Mouse (Mus musculus) neural tube, embryonic 12.5 days (tissue): ENCODE data around the gene Mfsd6l. TPM values are rescaled to one million over a fixed set of nuclear protein-coding genes. Genes with fewer than 3 reads are reported as not detected.

Experiments used
- ATAC-seq: fragments of 200-750 bp; cut with Nextera tagmentation; 2 replicates; pipeline ENCODE4 v1.8.0; 2017; ENCODE audit warnings: low read depth, mild to moderate bottlenecking, moderate TSS enrichment, moderate library complexity; ENCODE audit not compliant: low FRiP score
- H3K27ac ChIP-seq: fragments of 300-500 bp; sonication (generic); 2 replicates; pipeline ENCODE4 v1.5.1; 2016
- H3K27me3 ChIP-seq: fragments of 300-500 bp; sonication (generic); replicated peaks from 2 replicates; pipeline ENCODE4 v1.6.1; 2016; ENCODE audit warnings: mild to moderate bottlenecking
- H3K36me3 ChIP-seq: fragments of 300-500 bp; sonication (generic); 2 replicates; pipeline ENCODE4 v1.6.1; 2016; ENCODE audit warnings: mild to moderate bottlenecking
- H3K4me1 ChIP-seq: fragments of 300-500 bp; sonication (generic); 2 replicates; pipeline ENCODE4 v1.6.1; 2016
- H3K4me2 ChIP-seq: fragments of 300-500 bp; sonication (generic); replicated peaks from 2 replicates; pipeline ENCODE4 v1.6.1; 2016; ENCODE audit warnings: mild to moderate bottlenecking
- H3K4me3 ChIP-seq: fragments of 300-500 bp; sonication (generic); 2 replicates; pipeline ENCODE4 v1.5.1; 2016
- H3K9ac ChIP-seq: fragments of 300-500 bp; sonication (generic); 2 replicates; pipeline ENCODE4 v1.6.1; 2016; ENCODE audit warnings: mild to moderate bottlenecking
- H3K9me3 ChIP-seq: fragments of 300-500 bp; sonication (generic); 2 replicates; pipeline ENCODE4 v1.6.1; 2016; ENCODE audit warnings: mild to moderate bottlenecking
- WGBS: fragments of 180-500 bp; shearing (Covaris S2); methylation state at CpG from one replicate; pipeline ENCODE4 v1.1.7; 2016; 5-methylcytosine and 5-hydroxymethylcytosine counted together
- polyA plus RNA-seq: library from polyadenylated mRNA; unstranded; fragments of >200 nt; fragmentation: Nextera tagmentation; extraction: Ambion mirVana; gene quantifications from 2 replicates; pipeline ENCODE4 v1.2.1, GENCODE M21; 2016

The Mfsd6l gene
- polyA plus RNA-seq, 1 experiment from 2014 or later, result not detected

GRCm38 (mm10) chr11:68561957-68562950, 6.3 kb downstream of the Mfsd6l start:
- no peaks in the 10 kb centered on the region for H3K9me3 ChIP-seq
- no peak overlapping the region for H3K4me3 ChIP-seq
- no peak overlapping the region for H3K9ac ChIP-seq
- no peak overlapping the region for H3K27ac ChIP-seq
- H3K4me2 ChIP-seq, result no peak overlapping the region
- WGBS, result 82% methylated on average over 11 of the region's 11 CpGs
- no peak for ATAC-seq
- no peaks in the 10 kb centered on the region; the same call in none of the 2 replicates for H3K27me3 ChIP-seq
- H3K4me1 ChIP-seq, result peaks cover 4% of the 10 kb centered on the region; the same call in 1 of the 2 replicates
- no peaks in the 10 kb centered on the region for H3K36me3 ChIP-seq

GRCm38 (mm10) chr11:68564356-68565031, 8.5 kb downstream of the Mfsd6l start:
- no peaks in the 10 kb centered on the region; the same call in 1 of the 2 replicates for H3K27me3 ChIP-seq
- H3K4me1 ChIP-seq, result peaks cover 4% of the 10 kb centered on the region; the same call in 1 of the 2 replicates
- WGBS, result 82% methylated on average over 13 of the region's 13 CpGs
- ATAC-seq, result no peak
- no peak overlapping the region for H3K9ac ChIP-seq
- H3K36me3 ChIP-seq, result no peaks in the 10 kb centered on the region
- no peak overlapping the region for H3K4me2 ChIP-seq
- H3K9me3 ChIP-seq, result no peaks in the 10 kb centered on the region
- no peak overlapping the region for H3K27ac ChIP-seq
- no peak overlapping the region for H3K4me3 ChIP-seq

- no peak overlapping the region for H3K4me3 ChIP-seq
- ATAC-seq, result no peak
- H3K4me1 ChIP-seq, result peaks cover 4% of the 10 kb centered on the region; the same call in 1 of the 2 replicates
- H3K36me3 ChIP-seq, result no peaks in the 10 kb centered on the region
- no peaks in the 10 kb centered on the region; the same call in 1 of the 2 replicates for H3K27me3 ChIP-seq
- WGBS, result 89% methylated on average over 3 of the region's 3 CpGs
- no peak overlapping the region for H3K4me2 ChIP-seq
- no peaks in the 10 kb centered on the region for H3K9me3 ChIP-seq
- H3K9ac ChIP-seq, result no peak overlapping the region
- H3K27ac ChIP-seq, result no peak overlapping the region
Measured at GRCm38 (mm10) chr11:68565032-68565429, 9.0 kb downstream of the Mfsd6l start.

- 19% methylated on average over 17 of the region's 17 CpGs for WGBS
- no peak overlapping the region for H3K27ac ChIP-seq
- H3K36me3 ChIP-seq, result no peaks in the 10 kb centered on the region
- peak overlapping the region; percentile 26 for H3K4me3 ChIP-seq
- H3K27me3 ChIP-seq, result no peaks in the 10 kb centered on the region; the same call in 1 of the 2 replicates
- peaks cover 4% of the 10 kb centered on the region; the same call in 1 of the 2 replicates for H3K4me1 ChIP-seq
- no peaks in the 10 kb centered on the region for H3K9me3 ChIP-seq
- 0 out of 2 replicates have a peak overlapping the region, but pooled peaks have one; percentile 40 for H3K9ac ChIP-seq
- no peak for ATAC-seq
- peak overlapping the region; percentile 60 for H3K4me2 ChIP-seq
Measured at GRCm38 (mm10) chr11:68566447-68567059, 10.6 kb downstream of the Mfsd6l start.

- peaks cover 4% of the 10 kb centered on the region; the same call in 1 of the 2 replicates for H3K4me1 ChIP-seq
- 84% methylated on average over 5 of the region's 5 CpGs for WGBS
- no peak overlapping the region for H3K4me2 ChIP-seq
- ATAC-seq, result no peak
- H3K9me3 ChIP-seq, result no peaks in the 10 kb centered on the region
- no peak overlapping the region for H3K9ac ChIP-seq
- H3K4me3 ChIP-seq, result no peak overlapping the region
- H3K36me3 ChIP-seq, result no peaks in the 10 kb centered on the region
- no peak overlapping the region for H3K27ac ChIP-seq
- H3K27me3 ChIP-seq, result no peaks in the 10 kb centered on the region; the same call in 1 of the 2 replicates
Measured at GRCm38 (mm10) chr11:68570861-68571260, 14.9 kb downstream of the Mfsd6l start.

GRCm38 (mm10) chr11:68577076-68577475, 21.1 kb downstream of the Mfsd6l start:
- H3K9me3 ChIP-seq, result no peaks in the 10 kb centered on the region
- no peak overlapping the region for H3K9ac ChIP-seq
- no peak overlapping the region for H3K4me3 ChIP-seq
- H3K36me3 ChIP-seq, result no peaks in the 10 kb centered on the region
- peaks cover 7% of the 10 kb centered on the region; the same call in 1 of the 2 replicates for H3K4me1 ChIP-seq
- no peaks in the 10 kb centered on the region for H3K27me3 ChIP-seq
- H3K27ac ChIP-seq, result no peak overlapping the region
- no peak overlapping the region for H3K4me2 ChIP-seq
- WGBS, result 93% methylated on average over 1 of the region's 1 CpGs
- ATAC-seq, result no peak

- 0 out of 2 replicates have a peak overlapping the region, but pooled peaks have one; percentile 4 for H3K4me2 ChIP-seq
- H3K9me3 ChIP-seq, result no peaks in the 10 kb centered on the region
- H3K4me3 ChIP-seq, result no peak overlapping the region
- peaks cover 7% of the 10 kb centered on the region; the same call in 1 of the 2 replicates for H3K4me1 ChIP-seq
- no peaks in the 10 kb centered on the region for H3K27me3 ChIP-seq
- H3K9ac ChIP-seq, result no peak overlapping the region
- H3K36me3 ChIP-seq, result no peaks in the 10 kb centered on the region
- ATAC-seq, result 0 out of 2 replicates have a peak, but pooled peaks have one; percentile 21
- no peak overlapping the region for H3K27ac ChIP-seq
- 35% methylated on average over 9 of the region's 9 CpGs for WGBS
Measured at GRCm38 (mm10) chr11:68579462-68579881, 23.5 kb downstream of the Mfsd6l start.

- WGBS, result 45% methylated on average over 6 of the region's 6 CpGs
- ATAC-seq, result no peak
- Histone ChIP-seq H3K36me3 (no peaks in the 10 kb centered on the region), H3K27ac (no peak overlapping the region), H3K27me3 (no peaks in the 10 kb centered on the region), H3K4me2 (no peak overlapping the region), H3K9me3 (no peaks in the 10 kb centered on the region), H3K4me1 (peaks cover 7% of the 10 kb centered on the region; the same call in 1 of the 2 replicates), H3K9ac (no peak overlapping the region), H3K4me3 (no peak overlapping the region)
Measured at GRCm38 (mm10) chr11:68580566-68580965, 24.6 kb downstream of the Mfsd6l start.

- Histone ChIP-seq H3K27me3 (no peaks in the 10 kb centered on the region), H3K4me2 (no peak overlapping the region), H3K9ac (no peak overlapping the region), H3K27ac (no peak overlapping the region), H3K4me1 (peaks cover 7% of the 10 kb centered on the region; the same call in 1 of the 2 replicates), H3K9me3 (no peaks in the 10 kb centered on the region), H3K36me3 (no peaks in the 10 kb centered on the region), H3K4me3 (no peak overlapping the region)
- ATAC-seq, result no peak
- 79% methylated on average over 13 of the region's 13 CpGs for WGBS
Measured at GRCm38 (mm10) chr11:68583225-68583624, 27.2 kb downstream of the Mfsd6l start.

- Histone ChIP-seq H3K27ac (no peak overlapping the region), H3K4me1 (peaks cover 7% of the 10 kb centered on the region; the same call in 1 of the 2 replicates), H3K4me2 (no peak overlapping the region), H3K9ac (no peak overlapping the region), H3K9me3 (no peaks in the 10 kb centered on the region), H3K36me3 (no peaks in the 10 kb centered on the region), H3K4me3 (no peak overlapping the region), H3K27me3 (no peaks in the 10 kb centered on the region)
- ATAC-seq, result no peak
- WGBS, result 83% methylated on average over 8 of the region's 8 CpGs
Measured at GRCm38 (mm10) chr11:68583906-68584480, 28.0 kb downstream of the Mfsd6l start.

- H3K27me3 ChIP-seq, result no peaks in the 10 kb centered on the region
- no peak for ATAC-seq
- H3K4me1 ChIP-seq, result no peaks in the 10 kb centered on the region
- WGBS, result 15% methylated on average over 3 of the region's 3 CpGs
- no peak overlapping the region for H3K9ac ChIP-seq
- no peaks in the 10 kb centered on the region for H3K9me3 ChIP-seq
- no peak overlapping the region for H3K4me2 ChIP-seq
- H3K36me3 ChIP-seq, result no peaks in the 10 kb centered on the region
- H3K4me3 ChIP-seq, result no peak overlapping the region
- no peak overlapping the region for H3K27ac ChIP-seq
Measured at GRCm38 (mm10) chr11:68585890-68586289, 29.9 kb downstream of the Mfsd6l start.
